Mouse (Mus musculus): ENCODE measurements around the gene Gpr25. TPM values are rescaled to one million over a fixed set of nuclear protein-coding genes. Genes with fewer than 3 reads are reported as not detected.

Gpr25 gene
- not detected for total RNA-seq (2023)

DNA sequence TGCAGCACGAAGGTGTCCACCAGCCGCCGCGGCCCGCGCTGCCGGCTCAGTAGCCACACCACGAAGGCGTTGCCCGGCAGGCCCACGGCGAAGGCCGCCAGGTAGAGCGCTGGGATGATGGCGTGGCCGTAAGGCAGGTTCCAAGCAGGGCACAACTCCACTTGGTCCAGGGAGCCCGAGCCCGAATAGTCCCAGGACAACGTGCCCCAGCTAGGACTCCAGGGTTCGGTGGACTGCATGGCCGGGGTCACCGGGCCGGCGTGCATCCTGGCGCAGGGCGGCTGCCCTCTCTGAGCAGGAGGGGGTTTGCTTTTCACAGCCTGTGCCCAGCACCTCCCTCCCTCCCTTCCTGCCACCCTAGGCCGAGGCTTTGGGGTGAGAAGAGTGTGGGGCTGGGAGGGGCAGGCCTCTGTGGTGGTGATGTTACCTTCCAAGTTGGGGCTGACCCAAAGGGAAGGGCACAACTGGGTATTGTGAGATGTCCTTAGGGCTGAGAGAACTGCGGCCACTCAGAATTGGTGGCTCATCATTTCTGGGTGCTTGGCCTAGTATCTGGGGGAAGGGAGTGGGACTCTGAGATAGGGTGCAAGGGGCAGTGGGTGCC lies at the start of gene Gpr25:
Gene Gpr25 (minus strand): TSS at position 239 of the 604 bp plus-strand sequence.

DNA sequence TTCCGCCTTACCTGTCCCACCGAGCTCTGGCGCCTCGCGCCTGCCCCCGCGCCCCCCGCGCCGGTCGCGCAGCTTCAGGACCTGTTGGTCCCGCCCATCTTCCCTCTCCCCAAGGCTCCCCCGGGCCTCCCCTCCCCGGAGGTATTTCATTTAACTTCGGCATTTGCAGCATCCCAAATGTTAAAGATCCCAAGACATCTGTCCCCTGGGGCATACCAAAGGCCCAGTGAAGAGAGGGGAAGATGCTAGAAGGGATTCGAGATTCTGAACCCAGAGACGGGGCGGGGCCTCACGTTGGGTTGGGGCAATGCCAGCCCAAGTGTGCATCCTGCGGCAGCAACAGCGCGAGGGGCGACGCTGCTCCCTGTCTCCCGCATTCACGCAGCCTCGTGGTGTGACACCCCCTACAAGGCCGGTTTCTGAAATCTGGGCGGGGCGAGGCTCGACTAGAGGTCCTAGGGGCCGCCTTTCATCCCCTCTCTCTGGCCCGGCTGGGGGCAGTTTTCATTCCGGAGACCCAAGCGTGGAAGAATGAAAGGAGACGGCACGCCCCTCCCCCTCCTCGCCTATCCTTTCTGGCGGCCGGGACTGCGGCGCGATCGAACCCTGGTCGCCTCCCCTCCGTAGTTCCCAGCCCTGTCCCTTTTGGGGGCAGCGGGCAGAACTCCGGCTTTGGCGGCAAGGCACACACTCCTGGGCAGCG lies 26.6 kb downstream of the Gpr25 start, which contains the start of gene Inava:
Gene Inava (minus strand): TSS at position 373 of the 703 bp plus-strand sequence.

DNA sequence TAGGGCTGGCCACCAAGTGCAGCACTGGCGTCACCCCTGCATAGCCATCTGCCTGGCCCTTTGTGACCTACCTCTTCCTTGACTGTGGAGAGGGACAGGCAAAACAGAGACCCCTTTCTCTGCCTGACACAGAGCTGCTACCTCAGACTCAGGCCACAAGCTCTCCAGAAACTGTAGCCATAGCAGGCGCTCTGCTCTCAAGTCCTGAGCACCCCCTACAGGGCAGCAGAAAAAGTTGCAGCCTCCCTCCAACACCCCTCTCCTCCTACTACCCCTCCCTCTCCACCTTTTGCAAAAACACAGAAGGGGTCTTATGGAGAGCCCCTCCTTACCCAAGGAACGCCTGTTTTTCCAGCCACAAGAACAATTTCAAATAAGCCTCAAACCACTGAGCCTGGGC lies 47.9 kb downstream of the Gpr25 start, which contains the start of gene Mroh3:
Gene Mroh3 (minus strand): TSS at position 26 of the 400 bp plus-strand sequence.

Other genes with a start within 250 kb of the Gpr25 start
- gene Ascl5, start 210.1 kb downstream of the Gpr25 start, total RNA-seq (2023): not detected
- gene Cacna1s, start 208.1 kb downstream of the Gpr25 start, total RNA-seq (2023): under 1 TPM in 1 of 2 experiments, not detected in 1; 0.79 TPM
- 100 to 1,000 TPM; 349 to 375 TPM for gene Kif21b, start 129.5 kb downstream of the Gpr25 start, total RNA-seq (2023)
- gene Mroh3, start 48.0 kb downstream of the Gpr25 start, total RNA-seq (2023): not detected
- not detected for gene Inava, start 26.6 kb downstream of the Gpr25 start, total RNA-seq (2023)
- gene Camsap2, start 85.2 kb upstream of the Gpr25 start, total RNA-seq (2023): 10 to 100 TPM; 36.5 to 38.0 TPM
- gene Ddx59, start 154.4 kb upstream of the Gpr25 start, total RNA-seq (2023): 10 to 100 TPM; 13.1 to 14.4 TPM
- gene Kif14, start 205.5 kb upstream of the Gpr25 start, total RNA-seq (2023): 1 to 10 TPM in 1 of 2 experiments, under 1 TPM in 1; 0.71 to 1.6 TPM

Measured in T-cell, adult 66 days (primary cell).